18 mouse cellular contexts compared by ENCODE assay signal in genomic region chr11:48697191-48697590, GRCm38 (mm10).
"Had no signal": no experiment of that assay in that cellular context is flagged by ENCODE, and none has a peak within 500 bp of the region (broad histone marks: within the 10 kb centered on the region; RNA-seq: fewer than 3 reads in every experiment).

No protein-coding gene starts in this region.

- DNase-seq: liver, postnatal 0 days; lung, adult 2 months; lung, postnatal 14 days; lung, postnatal 36 days; midbrain, embryonic 14.5 days; right cerebral cortex, postnatal 14 days; thymus, adult 2 months; thymus, postnatal 25 days; thymus, postnatal 4 days had no signal

- H3K4me1 ChIP-seq: liver, embryonic 15.5 days; lung, embryonic 15.5 days; midbrain, embryonic 10.5 days; midbrain, embryonic 12.5 days; neural tube, embryonic 13.5 days; neural tube, embryonic 15.5 days; stomach, embryonic 15.5 days had no signal

- H3K4me3 ChIP-seq: liver, embryonic 15.5 days; lung, embryonic 15.5 days; midbrain, embryonic 10.5 days; midbrain, embryonic 12.5 days; myocyte; neural tube, embryonic 13.5 days; neural tube, embryonic 15.5 days; stomach, embryonic 15.5 days had no signal

- H3K9ac ChIP-seq: liver, embryonic 15.5 days; liver, postnatal 0 days; lung, embryonic 15.5 days; midbrain, embryonic 12.5 days; neural tube, embryonic 13.5 days; neural tube, embryonic 15.5 days; stomach, embryonic 15.5 days had no signal

- H3K27ac ChIP-seq: liver, embryonic 15.5 days; lung, embryonic 15.5 days; midbrain, embryonic 10.5 days; midbrain, embryonic 12.5 days; neural tube, embryonic 13.5 days; neural tube, embryonic 15.5 days; stomach, embryonic 15.5 days; stomach, postnatal 0 days had no signal

- H3K9me3 ChIP-seq: liver, embryonic 15.5 days; lung, embryonic 15.5 days; midbrain, embryonic 10.5 days; midbrain, embryonic 12.5 days; neural tube, embryonic 13.5 days; neural tube, embryonic 15.5 days; stomach, embryonic 15.5 days had no signal

- H3K36me3 ChIP-seq: liver, embryonic 15.5 days; lung, embryonic 15.5 days; midbrain, embryonic 10.5 days; midbrain, embryonic 12.5 days; neural tube, embryonic 13.5 days; neural tube, embryonic 15.5 days; stomach, embryonic 15.5 days had no signal
